Mouse (Mus musculus) hindlimb bud, embryonic 11.5 days (tissue): ENCODE data around the gene Ttll5.
A peak's percentile ranks its signal among the peaks of the same experiment; 100 is the strongest.

ENCODE experiments used
- DNase-seq: peaks from one replicate; pipeline ENCODE4 v3.0.0-alpha.2; 2012; ENCODE audit warnings: low read depth, low spot score; ENCODE audit errors: extremely low spot score

The Ttll5 gene

GRCm38 (mm10) chr12:85824438-85825264 lies at the start of gene Ttll5, which contains the start of gene Erg28:
Gene Ttll5, plus strand, starts transcription at chr12:85824659.
Gene Erg28, minus strand, starts transcription at chr12:85824550.
- peak; percentile 90 for DNase-seq

- no peak for DNase-seq
Observed at GRCm38 (mm10) chr12:85778962-85779361, 45.5 kb upstream of the Ttll5 start.

- no peak for DNase-seq
Observed at GRCm38 (mm10) chr12:85779707-85780106, 44.8 kb upstream of the Ttll5 start.

- no peak for DNase-seq
Observed at GRCm38 (mm10) chr12:85781606-85782005, 42.9 kb upstream of the Ttll5 start.

- no peak for DNase-seq
Observed at GRCm38 (mm10) chr12:85784916-85785815, 39.3 kb upstream of the Ttll5 start.

- no peak for DNase-seq
Observed at GRCm38 (mm10) chr12:85792158-85792557, 32.3 kb upstream of the Ttll5 start.

GRCm38 (mm10) chr12:85792821-85793346 lies 31.6 kb upstream of the Ttll5 start:
- no peak for DNase-seq

- DNase-seq = no peak
Observed at GRCm38 (mm10) chr12:85794094-85794493, 30.4 kb upstream of the Ttll5 start.

GRCm38 (mm10) chr12:85795551-85795950 lies 28.9 kb upstream of the Ttll5 start:
- no peak for DNase-seq

- DNase-seq = no peak
Observed at GRCm38 (mm10) chr12:85800031-85800430, 24.4 kb upstream of the Ttll5 start.

GRCm38 (mm10) chr12:85809726-85810125 lies 14.7 kb upstream of the Ttll5 start:
- no peak for DNase-seq

GRCm38 (mm10) chr12:85810959-85811358 lies 13.5 kb upstream of the Ttll5 start:
- no peak for DNase-seq

- no peak for DNase-seq
Observed at GRCm38 (mm10) chr12:85811676-85812075, 12.8 kb upstream of the Ttll5 start.

- no peak for DNase-seq
Observed at GRCm38 (mm10) chr12:85813599-85813998, 10.9 kb upstream of the Ttll5 start.

GRCm38 (mm10) chr12:85822051-85822450 lies 2.4 kb upstream of the Ttll5 start:
- no peak for DNase-seq

- no peak for DNase-seq
Observed at GRCm38 (mm10) chr12:85825361-85825760, 902 bp downstream of the Ttll5 start.

- no peak for DNase-seq
Observed at GRCm38 (mm10) chr12:85825822-85826221, 1.4 kb downstream of the Ttll5 start.

- no peak for DNase-seq
Observed at GRCm38 (mm10) chr12:85828856-85829255, 4.4 kb downstream of the Ttll5 start.

- no peak for DNase-seq
Observed at GRCm38 (mm10) chr12:85829866-85830265, 5.4 kb downstream of the Ttll5 start.

GRCm38 (mm10) chr12:85830691-85831090 lies 6.2 kb downstream of the Ttll5 start:
- DNase-seq = no peak

GRCm38 (mm10) chr12:85834543-85834942 lies 10.1 kb downstream of the Ttll5 start:
- DNase-seq = no peak
